Mouse (Mus musculus) gastrocnemius, postnatal 14 days (tissue): Measurements from ENCODE around the gene Parm1. TPM values are rescaled to one million over a fixed set of nuclear protein-coding genes. Genes with fewer than 3 reads are reported as not detected.

ENCODE experiments used
- DNase-seq: peaks from one replicate; pipeline ENCODE4 v3.0.0; 2021; ENCODE audit warnings: mixed read lengths
- intact Hi-C: fragments of 180-260 bp; cut with DNase I; formaldehyde crosslinking; loops from one replicate; pipeline ENCODE4 v1.15.1; 2025; ENCODE audit warnings: low total_unique reads
- long read RNA-seq, 2 experiments: library from polyadenylated mRNA; stranded (forward); transcript quantifications; one replicate each; pipeline ENCODE4 v2.0.0; 2021
- total RNA-seq, 2 experiments: library from RNA; stranded (reverse); gene quantifications; 2 replicates each; pipeline ENCODE4 v1.2.3; 2021

Gene Parm1
- 10 to 100 TPM in 1 of 2 experiments, 1 to 10 TPM in 1; 8.4 to 11.5 TPM for total RNA-seq
- long read RNA-seq, experiment 1, full-length matches to known transcripts = 6 of 8 reads
- long read RNA-seq, experiment 1, partial matches to known transcripts = 0 of 8 reads
- long read RNA-seq, experiment 1, other reads (novel, unspliced or antisense) = 2 of 8 reads
- long read RNA-seq, experiment 2, full-length matches to known transcripts = 1 of 6 reads
- long read RNA-seq, experiment 2, partial matches to known transcripts = 1 of 6 reads
- long read RNA-seq, experiment 2, other reads (novel, unspliced or antisense) = 4 of 6 reads

DNA sequence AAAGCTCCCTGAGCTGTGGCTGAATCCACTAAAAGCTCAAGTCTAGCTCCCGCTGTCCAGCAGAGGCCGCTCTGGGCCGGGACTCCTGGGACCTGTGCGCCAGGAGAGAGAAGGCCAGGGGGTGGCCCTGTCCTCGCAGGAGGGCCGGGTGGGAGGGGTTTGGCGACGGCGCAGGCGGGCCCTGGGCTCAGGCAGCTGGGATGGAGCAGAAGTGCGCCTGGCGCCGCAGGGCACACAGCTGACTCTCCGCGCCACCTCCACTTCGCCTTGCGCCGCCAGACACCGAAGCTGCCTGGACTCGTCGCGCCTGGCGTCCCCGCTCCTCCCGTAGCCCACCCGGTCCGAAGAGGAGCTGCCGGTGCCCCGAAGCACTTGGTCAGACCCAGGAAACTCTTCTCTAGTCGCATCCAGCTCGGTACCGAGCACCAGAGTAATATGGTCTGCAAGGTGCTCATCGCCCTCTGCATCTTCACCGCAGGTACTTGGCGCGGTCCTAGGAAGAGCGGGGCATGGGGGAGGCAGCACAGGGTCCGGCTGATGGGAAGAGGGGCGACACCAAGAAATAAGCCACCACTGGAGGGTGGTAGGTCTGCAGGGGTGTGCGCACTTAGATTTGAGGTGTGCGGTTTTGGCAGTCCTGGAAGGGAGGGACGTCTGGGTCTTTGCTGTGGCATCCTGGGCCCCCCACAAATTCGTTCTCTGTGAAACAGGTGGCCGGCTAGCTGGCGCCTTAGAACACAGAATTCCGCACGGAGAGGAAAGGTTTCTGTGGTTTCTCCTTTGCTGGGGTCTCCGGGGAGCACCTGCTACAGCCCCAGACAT lies at the start of gene Parm1:
Gene Parm1, plus strand, starts transcription at position 136 of the 822 bp plus-strand sequence.
- intact Hi-C loops = loop anchor here (10.0 kb wide), 2 partner anchors 347 to 427 kb away; no protein-coding TSS in a partner anchor
- DNase-seq = peak; percentile 88

DNA sequence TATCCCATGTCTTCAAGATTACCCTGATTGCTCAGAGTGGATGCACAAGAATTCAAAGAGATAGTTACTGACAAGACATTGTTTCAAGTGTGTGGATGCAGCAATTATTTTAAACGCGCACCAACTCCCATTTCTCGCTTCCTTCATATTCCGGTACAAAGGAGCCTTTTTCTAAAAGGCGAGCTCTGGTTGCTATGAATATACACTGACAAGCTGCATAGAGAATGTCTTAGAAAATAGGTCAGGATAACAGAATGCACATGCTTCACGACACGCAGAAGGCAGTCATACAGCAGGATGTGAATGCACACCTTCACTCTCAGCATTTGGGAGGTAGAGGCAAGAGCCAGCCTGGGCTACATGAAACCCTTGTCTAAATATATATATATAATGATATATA lies 42.2 kb upstream of the Parm1 start:
- intact Hi-C loops = no loop called here

DNA sequence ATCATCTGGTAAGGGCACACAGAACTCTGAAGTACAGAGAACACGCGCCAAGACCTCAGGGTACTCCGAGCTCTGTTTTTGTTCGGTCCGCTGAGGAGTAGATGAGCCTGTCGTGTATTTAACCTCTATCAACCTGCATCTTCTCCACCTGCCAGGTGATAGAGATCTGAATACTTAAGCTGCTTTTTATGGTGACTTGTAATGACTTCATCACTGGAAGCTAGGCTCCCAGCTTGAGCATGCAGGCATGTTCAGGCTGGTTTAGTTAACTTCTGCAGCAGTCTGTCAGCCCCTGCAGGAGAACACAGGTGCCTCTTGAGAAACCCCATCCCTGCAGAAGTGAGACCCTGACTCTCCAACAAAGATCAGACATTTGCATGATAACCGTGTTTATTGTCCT lies 40.6 kb upstream of the Parm1 start:
- DNase-seq = no peak
- intact Hi-C loops = no loop called here

More for the DNA sequence above, 42.2 kb upstream of the Parm1 start:
- DNase-seq = no peak

DNA sequence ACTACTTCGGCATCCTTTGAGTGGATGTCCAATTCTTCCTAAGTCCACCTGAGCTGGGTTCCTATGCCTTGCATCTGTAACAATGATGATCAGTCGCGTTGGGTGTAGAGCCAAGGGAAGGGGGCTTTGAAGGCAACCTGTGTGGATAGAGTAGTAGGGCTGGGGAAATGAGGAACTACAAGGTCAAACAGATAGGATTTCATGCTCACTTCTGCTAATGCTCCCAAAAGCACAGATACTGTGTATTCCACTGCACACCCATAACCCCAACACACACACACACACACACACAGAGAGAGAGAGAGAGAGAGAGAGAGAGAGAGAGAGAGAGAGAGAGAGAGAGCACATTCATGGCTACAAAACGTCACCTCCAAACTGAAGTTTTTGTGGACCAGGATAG lies 38.7 kb upstream of the Parm1 start:
- intact Hi-C loops = no loop called here
- no peak for DNase-seq

DNA sequence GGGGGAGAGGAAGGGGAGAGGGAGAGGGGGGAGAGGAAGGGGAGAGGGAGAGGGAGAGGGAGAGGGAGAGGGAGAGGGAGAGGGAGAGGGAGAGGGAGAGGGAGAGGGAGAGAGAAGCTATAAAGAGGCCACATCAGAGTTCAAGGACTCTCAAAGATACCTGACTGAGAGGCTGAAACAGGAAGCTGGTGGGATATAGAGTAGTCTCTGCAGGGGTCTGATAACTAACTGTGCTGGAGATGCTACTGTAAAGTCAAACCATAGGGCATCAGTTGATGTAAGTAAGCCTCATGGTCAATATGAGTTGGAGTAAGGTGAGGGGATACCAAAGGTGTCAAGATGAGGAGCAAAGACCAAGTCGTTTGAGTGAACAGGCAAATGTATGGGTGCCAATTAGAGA lies 37.3 kb upstream of the Parm1 start:
- intact Hi-C loops = no loop called here
- DNase-seq = no peak

DNA sequence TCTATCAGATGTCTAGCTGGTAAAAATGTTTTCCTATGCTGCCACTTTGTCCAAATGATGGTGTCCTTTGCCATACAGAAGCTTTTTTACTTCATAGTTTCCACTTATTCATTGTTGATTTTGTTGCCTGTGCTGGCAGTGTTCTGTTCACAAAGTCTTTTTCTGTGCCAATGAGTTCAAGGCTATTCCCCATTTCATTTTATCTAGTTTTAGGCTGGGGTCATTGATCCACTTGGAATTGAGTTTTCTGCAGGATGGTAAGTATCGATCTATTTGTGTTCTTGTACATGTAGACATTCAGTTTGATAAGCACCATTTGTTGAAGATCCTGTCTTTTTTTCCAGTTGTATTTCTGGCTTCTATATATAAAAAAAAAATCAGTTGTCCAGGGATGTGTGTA lies 33.1 kb upstream of the Parm1 start:
- intact Hi-C loops = no loop called here
- no peak for DNase-seq

DNA sequence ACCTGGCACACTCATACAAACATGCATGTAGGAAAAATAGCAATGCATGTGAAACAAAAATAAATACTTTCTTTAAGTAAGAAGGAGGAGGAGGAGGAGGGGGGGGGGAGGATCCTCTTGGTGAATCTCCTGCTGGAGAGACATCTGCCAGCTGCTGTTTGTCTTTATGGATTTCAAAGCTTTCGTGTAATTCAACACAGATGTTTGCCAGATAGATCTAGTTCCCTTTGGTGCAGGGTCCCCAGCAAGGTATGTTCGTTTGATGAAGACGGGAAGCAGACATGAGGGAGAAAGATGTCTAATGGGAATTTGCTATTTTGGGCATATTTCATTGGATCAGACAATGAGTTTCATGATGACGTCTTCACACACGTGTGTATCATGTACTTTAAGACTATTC lies 23.0 kb upstream of the Parm1 start:
- intact Hi-C loops = no loop called here
- DNase-seq = no peak

DNA sequence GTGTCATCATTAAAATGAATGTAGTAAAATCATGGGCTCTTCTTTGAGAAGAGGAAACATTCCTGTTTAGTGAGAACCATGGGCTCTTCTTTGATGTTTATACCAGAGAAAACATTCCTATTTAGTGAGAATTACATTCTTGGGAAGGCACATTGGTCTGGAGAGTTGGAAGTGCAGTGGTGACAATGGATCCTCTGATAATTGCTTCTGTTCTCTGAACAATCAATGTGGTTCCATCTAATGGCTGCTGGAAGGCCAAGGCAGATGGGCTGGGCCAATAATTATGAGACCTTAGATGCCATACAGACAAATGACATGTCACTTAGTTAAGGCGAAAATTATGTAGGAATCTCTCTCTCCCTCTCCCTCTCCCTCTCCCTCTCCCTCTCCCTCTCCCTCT lies 16.1 kb upstream of the Parm1 start:
- no peak for DNase-seq
- intact Hi-C loops = no loop called here

DNA sequence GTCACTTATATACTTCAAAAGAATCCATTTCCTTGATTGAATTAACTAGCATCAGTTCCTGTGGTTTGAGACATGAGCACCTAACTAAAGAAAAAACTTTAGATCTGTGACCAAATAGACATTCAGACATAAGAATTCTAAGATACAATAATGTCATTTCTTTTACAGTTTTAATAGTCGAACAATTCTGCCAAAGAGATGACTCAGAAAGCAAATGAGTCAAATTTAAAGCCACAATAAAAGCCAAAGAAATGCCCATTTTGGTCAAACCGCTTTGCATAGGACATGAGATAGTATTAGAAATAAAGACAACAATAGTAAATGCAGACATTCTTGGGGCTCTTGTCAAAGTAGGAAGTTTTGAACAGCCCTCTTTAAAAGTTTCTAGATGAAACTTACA lies 15.0 kb upstream of the Parm1 start:
- intact Hi-C loops = no loop called here
- DNase-seq = no peak

DNA sequence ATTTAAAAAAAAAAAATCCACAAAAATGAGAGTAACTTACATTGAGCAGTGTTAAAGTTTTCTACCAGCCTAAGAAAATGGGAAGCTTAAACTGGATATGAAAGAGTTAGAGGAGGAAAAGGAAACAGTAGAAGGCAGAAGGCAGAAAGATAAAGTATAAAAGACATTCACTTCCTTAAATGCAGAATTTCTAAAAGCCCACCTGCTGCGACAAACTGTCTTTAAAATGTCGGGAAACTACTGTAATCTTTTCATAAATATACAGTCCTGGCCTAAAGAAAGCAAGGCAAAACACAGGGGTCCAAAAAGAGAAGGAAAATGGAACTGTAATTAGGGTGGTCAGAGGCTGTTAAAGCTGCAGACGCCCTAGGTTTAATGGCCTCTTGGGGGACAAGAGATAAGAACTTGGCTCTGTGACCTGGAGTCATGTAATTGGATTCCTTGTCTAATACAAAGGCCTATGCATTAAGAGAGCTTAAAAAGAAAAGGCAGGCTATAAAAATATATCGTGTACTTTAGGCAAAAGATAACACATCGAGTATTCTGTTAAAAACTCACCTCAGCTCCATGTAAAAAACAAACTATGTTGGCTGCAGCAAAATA lies 13.0 kb upstream of the Parm1 start:
- no peak for DNase-seq
- intact Hi-C loops = no loop called here

DNA sequence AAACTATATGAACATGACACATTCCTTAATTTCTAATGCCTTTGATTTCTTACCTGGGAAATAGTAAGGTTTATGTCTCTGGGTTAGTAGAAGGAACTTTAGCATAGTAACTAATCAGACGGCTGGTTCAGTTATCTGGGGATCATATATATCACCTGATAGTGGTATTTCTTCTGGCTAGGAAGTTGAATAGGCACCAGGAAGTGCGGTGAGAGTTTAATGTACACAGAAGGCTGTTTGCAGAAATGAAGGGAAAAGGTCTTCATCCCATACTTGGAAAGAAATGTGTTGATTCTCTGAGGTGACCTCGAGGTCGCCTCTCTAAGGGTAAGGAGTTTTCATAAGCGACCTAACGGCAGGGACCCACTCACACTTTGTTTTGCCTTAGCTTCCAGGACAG lies 338 bp upstream of the Parm1 start:
- DNase-seq = no peak
- intact Hi-C loops = loop anchor here (10.0 kb wide), 2 partner anchors 348 to 428 kb away; no protein-coding TSS in a partner anchor

DNA sequence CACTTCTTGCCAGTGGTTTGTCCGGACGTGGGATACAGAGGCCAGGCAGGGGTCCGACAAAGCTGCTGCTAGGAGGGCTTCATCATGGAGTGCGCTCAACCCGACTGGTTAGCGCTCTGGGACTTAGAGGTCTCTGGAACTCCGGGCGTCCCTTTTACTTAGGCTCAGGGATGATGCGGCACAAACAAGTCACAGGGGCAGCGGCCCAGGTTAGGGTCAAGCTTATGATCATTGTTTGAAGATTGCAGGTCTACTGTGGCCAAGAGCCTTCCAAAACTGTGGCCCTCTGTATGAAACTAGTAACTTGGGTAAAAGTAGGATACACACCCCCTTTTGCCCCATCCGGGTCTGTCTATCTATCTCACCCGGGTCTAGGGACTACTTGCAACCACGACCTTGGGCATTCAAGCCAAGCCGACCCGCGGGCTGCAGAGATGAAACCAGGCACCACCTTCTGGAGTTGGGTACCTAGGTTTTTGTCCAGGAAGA lies 931 bp downstream of the Parm1 start:
- DNase-seq = no peak
- intact Hi-C loops = loop anchor here (10.0 kb wide), 2 partner anchors 346 to 426 kb away; no protein-coding TSS in a partner anchor

DNA sequence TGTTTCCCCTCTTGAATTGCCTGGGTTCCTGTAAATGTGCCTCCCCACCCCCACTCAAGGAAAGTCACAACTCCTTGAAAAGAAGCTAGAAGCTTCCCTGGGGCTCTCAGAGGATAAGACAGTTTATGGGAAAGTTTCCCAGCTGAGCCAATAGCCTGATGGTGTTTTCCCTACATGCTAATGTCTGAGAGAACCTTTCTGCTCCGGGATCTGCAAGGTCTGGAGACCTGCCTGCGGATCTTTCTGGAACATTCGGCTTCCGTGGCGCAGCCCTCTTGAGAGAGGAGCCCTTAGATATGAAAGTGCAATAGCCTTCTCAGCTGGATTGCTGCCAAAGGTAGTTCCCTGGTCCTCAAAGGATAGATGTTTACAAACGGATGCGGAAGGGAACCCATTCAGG lies 1.5 kb downstream of the Parm1 start:
- DNase-seq = peak; percentile 5
- intact Hi-C loops = loop anchor here (10.0 kb wide), 2 partner anchors 346 to 426 kb away; no protein-coding TSS in a partner anchor

DNA sequence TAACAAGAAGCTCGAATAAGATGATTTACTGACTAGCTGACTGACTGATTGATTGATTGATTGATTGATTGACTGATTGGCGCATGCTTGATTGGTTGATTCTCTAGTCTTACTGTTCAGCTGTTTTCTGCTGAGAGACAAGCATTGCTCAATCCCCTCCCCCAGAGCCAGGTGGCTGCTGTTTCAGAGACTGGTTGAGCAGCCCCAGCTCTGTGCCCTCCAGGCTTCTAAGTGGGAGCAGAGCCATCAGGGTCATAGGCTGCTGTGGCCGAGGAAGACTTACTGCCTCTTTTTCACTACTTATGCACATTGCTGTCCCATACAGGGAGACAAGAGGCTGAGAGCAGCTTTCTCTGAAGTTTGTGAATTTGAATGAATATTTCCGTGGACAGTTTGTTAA lies 2.1 kb downstream of the Parm1 start:
- intact Hi-C loops = loop anchor here (10.0 kb wide), 2 partner anchors 345 to 425 kb away; no protein-coding TSS in a partner anchor
- no peak for DNase-seq

DNA sequence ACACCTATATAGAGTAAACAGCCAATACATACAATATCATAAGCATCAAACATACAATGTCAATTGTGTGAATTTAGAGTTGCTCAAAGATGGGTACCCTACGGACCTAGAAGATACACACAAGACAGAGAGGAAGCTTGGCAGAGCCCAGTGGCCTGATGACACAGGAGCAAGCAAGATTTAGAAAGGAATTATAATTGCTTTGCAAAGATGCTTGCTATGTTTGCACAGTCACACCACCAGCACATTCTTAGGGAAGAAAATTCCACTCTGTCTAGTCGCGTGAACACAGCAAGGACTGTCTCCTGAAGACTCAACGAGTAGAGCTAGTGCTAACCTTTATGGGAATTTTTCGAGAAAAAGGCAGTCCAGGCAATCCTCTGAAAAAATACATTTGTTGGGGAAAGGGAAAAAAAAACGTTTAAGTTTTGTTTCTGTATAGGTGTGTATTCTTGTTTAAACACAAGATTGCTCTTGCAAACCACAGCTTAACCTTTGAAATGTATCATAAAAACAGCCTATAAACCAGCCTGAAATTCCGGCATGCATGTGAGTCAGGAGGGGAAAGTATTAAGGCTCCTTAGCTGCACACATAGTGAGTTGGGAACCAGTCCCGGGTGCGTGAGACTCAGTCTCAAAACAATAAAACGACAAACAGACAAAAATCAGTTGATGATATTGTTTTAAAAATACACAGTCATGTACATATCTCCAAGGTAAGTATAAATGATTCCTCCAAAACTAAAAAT lies 15.5 kb downstream of the Parm1 start:
- no peak for DNase-seq

DNA sequence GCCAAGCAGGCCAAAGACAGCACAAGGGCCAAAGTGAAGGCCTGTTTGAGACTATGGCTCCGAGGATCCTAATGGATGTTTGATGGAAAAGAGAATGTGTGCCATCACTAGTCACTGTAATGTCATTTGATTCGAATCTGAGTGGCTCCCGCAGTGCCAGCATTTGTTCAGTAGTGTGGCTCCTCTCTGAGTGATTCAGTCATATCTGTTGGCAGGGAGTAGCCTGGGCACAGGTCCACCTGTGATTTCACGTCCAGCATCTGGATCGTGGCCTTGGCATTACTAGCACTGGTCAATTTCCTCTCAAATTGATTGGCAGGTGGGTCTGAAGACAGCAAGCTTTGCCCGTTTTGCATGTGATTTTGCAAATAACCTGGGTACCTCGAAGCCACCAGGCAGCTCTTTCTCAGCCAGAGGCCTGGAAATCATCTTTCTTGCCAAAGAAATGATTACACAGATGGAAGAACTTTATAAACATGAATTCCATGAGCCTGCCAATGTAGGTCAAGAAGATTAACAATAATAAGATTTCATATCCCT lies 41.7 kb downstream of the Parm1 start:
- intact Hi-C loops = no loop called here
- DNase-seq = no peak

More for the DNA sequence above, 15.5 kb downstream of the Parm1 start:
- intact Hi-C loops = no loop called here

DNA sequence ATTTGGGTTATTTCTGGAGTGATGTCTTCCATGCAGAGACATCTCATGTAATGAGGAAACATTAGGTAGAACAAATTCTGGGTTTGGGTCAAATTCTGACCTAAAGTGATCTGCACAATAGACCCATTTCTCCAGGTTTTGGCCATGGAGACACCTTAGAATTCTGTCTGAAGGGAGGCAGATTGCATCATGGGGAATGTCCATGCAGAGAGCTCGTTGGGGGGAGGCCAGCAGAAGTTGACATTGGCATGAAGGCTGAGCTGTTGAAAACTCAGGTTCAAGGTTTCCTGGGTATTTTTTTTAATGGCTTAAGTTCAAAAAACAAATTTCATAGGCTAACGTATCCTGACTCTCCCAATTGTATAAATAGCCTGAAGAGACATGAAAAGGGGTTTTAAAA lies 42.3 kb downstream of the Parm1 start:
- intact Hi-C loops = no loop called here
- DNase-seq = no peak

DNA sequence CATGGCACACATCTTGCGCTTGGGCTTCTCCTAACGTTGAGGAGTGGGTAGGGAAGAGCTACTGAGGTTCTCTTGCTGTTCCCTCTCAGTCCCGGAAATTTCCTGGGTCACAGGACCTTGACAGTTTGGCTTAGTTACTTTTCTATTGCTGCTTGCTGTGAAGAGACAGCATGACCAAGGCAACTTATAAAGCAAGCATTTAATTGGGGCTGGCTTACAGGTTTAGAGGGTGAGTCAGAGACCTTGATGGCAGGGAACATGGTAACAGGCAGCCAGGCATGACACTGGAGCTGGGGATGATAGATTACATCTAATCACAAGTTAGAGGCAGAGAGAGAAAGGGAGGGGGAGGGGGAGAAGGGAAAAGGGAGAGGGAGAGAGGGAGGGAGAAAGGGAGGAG lies 44.0 kb downstream of the Parm1 start:
- intact Hi-C loops = no loop called here
- DNase-seq = no peak

DNA sequence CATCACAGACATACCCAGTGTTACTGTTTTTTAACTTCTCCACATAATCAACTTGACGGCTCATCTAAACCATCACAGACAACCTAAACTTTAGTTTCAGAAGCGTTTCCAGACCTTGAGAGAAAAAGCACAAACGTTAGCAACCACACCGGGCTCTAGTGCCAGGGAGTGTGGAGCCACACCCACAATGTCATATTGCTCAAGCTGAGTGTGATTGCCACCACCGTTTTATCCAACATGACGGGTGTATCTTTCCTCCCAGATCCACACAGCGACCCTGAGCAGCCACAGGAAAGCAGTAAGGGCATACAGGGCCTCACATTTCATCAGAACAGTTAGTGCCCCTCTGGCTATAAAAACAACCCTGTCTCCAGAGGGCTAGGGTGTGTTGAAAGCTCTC lies 45.1 kb downstream of the Parm1 start:
- DNase-seq = no peak
- intact Hi-C loops = no loop called here
